Mouse (Mus musculus) kidney, adult 2 months (tissue): ENCODE measurements around the gene Atoh8.

Experiments
- CTCF ChIP-seq: fragments of 200-500 bp; conservative IDR thresholded peaks from 2 replicates; pipeline ENCODE4 v1.5.1; 2011; ENCODE audit warnings: low read depth, mild to moderate bottlenecking, control low read depth, low read length, moderate library complexity, mixed read lengths; ENCODE audit not compliant: insufficient read depth, insufficient read length
- POLR2A ChIP-seq: fragments of 200-500 bp; IDR thresholded peaks from one replicate; pipeline ENCODE4 v1.6.1; 2011; ENCODE audit warnings: low read depth, low read length, control low read depth

- TF ChIP-seq CTCF (no peak), POLR2A (no peak)
Measured at GRCm38 (mm10) chr6:72248150-72248914, 13.0 kb upstream of the Atoh8 start.
